Mouse (Mus musculus) CD8-positive naive resting alpha-beta T cell, adult 2 months (primary cell): ENCODE results near the gene Wwc2.
A peak's percentile ranks its signal among the peaks of the same experiment; 100 is the strongest.

ENCODE experiments used
- DNase-seq, 2 experiments: peaks; one replicate each; pipeline ENCODE4 v3.0.0; 2022; ENCODE audit warnings: low read depth in 2 of 2, low spot score in 2 of 2

Gene Wwc2

GRCm38 (mm10) chr8:47989655-47990385 lies 904 bp downstream of the Wwc2 start:
- DNase-seq: peak in 1 of 2 experiments; percentile 8

- no peak for DNase-seq
Observed at GRCm38 (mm10) chr8:47989211-47989610, 1.5 kb downstream of the Wwc2 start.

- DNase-seq: no peak
Observed at GRCm38 (mm10) chr8:47988111-47988510, 2.6 kb downstream of the Wwc2 start.

GRCm38 (mm10) chr8:47985644-47986043 lies 5.1 kb downstream of the Wwc2 start:
- no peak for DNase-seq

- no peak for DNase-seq
Observed at GRCm38 (mm10) chr8:47985243-47985642, 5.5 kb downstream of the Wwc2 start.

GRCm38 (mm10) chr8:47981075-47981474 lies 9.6 kb downstream of the Wwc2 start:
- no peak for DNase-seq

- DNase-seq: no peak
Observed at GRCm38 (mm10) chr8:47979876-47980275, 10.8 kb downstream of the Wwc2 start.

GRCm38 (mm10) chr8:47978755-47979154 lies 12.0 kb downstream of the Wwc2 start:
- DNase-seq: no peak

- no peak for DNase-seq
Observed at GRCm38 (mm10) chr8:47974963-47975314, 15.8 kb downstream of the Wwc2 start.

GRCm38 (mm10) chr8:47974138-47974962 lies 16.4 kb downstream of the Wwc2 start:
- no peak for DNase-seq

- no peak for DNase-seq
Observed at GRCm38 (mm10) chr8:47971121-47971520, 19.6 kb downstream of the Wwc2 start.

- no peak for DNase-seq
Observed at GRCm38 (mm10) chr8:47970576-47970975, 20.1 kb downstream of the Wwc2 start.

GRCm38 (mm10) chr8:47967045-47967920 lies 23.4 kb downstream of the Wwc2 start:
- no peak for DNase-seq

- no peak for DNase-seq
Observed at GRCm38 (mm10) chr8:47962484-47962883, 28.2 kb downstream of the Wwc2 start.

GRCm38 (mm10) chr8:47962005-47962404 lies 28.7 kb downstream of the Wwc2 start:
- DNase-seq: no peak

GRCm38 (mm10) chr8:47957560-47957959 lies 33.2 kb downstream of the Wwc2 start:
- no peak for DNase-seq

GRCm38 (mm10) chr8:47951380-47951932 lies 39.3 kb downstream of the Wwc2 start:
- peak; percentile 41 to 48 for DNase-seq

GRCm38 (mm10) chr8:47948836-47949235 lies 41.9 kb downstream of the Wwc2 start:
- DNase-seq: no peak

- DNase-seq: no peak
Observed at GRCm38 (mm10) chr8:47947672-47948618, 42.8 kb downstream of the Wwc2 start.

GRCm38 (mm10) chr8:47943049-47943448 lies 47.7 kb downstream of the Wwc2 start:
- DNase-seq: peak in 1 of 2 experiments; percentile 22
